Mouse (Mus musculus) hindbrain, embryonic 10.5 days (tissue): ENCODE data around the gene Samd8. TPM values are rescaled to one million over a fixed set of nuclear protein-coding genes. Genes with fewer than 3 reads are reported as not detected.

ENCODE experiments used
- DNase-seq: peaks from one replicate; pipeline ENCODE4 v3.0.0-alpha.2; 2017; ENCODE audit warnings: low spot score
- H3K27ac ChIP-seq: fragments of 300-500 bp; sonication (generic); 2 replicates; pipeline ENCODE4 v1.5.1; 2016; ENCODE audit warnings: mild to moderate bottlenecking, moderate library complexity
- H3K27me3 ChIP-seq: fragments of 300-500 bp; sonication (generic); 2 replicates; pipeline ENCODE4 v1.6.1; 2016; ENCODE audit warnings: mild to moderate bottlenecking; ENCODE audit not compliant: poor library complexity, insufficient read depth, severe bottlenecking
- H3K36me3 ChIP-seq: fragments of 300-500 bp; sonication (generic); 2 replicates; pipeline ENCODE4 v1.6.1; 2016; ENCODE audit warnings: mild to moderate bottlenecking, moderate library complexity
- H3K4me1 ChIP-seq: fragments of 300-500 bp; sonication (generic); replicated peaks from 2 replicates; pipeline ENCODE4 v1.6.1; 2016; ENCODE audit warnings: mild to moderate bottlenecking
- H3K4me3 ChIP-seq: fragments of 300-500 bp; sonication (generic); 2 replicates; pipeline ENCODE4 v1.5.1; 2016; ENCODE audit warnings: mild to moderate bottlenecking, moderate library complexity
- H3K9me3 ChIP-seq: fragments of 300-500 bp; sonication (generic); 2 replicates; pipeline ENCODE4 v1.6.1; 2016; ENCODE audit warnings: mild to moderate bottlenecking, moderate library complexity
- WGBS: fragments of 180-500 bp; shearing (Covaris S2); methylation state at CpG from one replicate; pipeline ENCODE4 v1.1.7; 2016; 5-methylcytosine and 5-hydroxymethylcytosine counted together
- polyA plus RNA-seq: library from polyadenylated mRNA; unstranded; fragments of >200 nt; fragmentation: Nextera tagmentation; extraction: Ambion mirVana; gene quantifications from 2 replicates; pipeline ENCODE4 v1.2.1, GENCODE M21; 2016

Gene Samd8
- polyA plus RNA-seq, 1 experiment from 2014 or later = 10.9 TPM

DNA sequence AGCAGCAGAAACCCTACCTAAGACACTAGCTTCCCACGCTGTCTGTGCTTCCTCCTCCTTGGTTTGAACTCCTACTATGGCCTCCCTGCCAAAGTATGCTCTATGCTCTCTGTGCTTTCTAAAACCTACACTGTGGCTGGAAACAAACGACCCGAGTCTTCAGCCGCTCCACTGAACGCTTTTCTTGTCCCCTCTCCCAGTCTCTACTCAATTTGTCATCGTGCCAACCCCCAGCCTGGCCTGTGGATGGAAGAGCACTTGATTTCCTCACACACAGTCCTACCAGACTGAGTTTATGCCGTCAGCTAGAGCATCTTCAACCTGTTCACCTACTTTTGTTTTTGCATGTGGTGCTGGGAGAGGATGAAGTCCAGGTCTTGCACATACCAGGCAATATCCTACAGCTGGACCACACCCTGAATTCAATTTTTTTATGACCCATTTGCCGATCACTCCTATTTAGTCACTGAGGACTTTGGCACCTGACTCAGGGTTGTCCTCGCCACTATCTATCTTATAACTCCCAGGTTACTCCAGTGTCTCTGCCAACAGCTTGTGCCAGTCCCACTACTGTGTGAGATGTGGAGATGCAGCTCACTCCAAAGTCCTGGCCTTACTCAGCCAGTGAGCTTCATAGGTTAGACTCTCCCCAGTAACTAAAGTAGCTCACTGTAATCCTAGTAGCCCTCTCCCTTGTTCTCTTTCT lies 75.6 kb downstream of the Samd8 start:
- Histone ChIP-seq H3K9me3 (no peaks in the 10 kb centered on the region), H3K27me3 (no peaks in the 10 kb centered on the region), H3K27ac (no peak overlapping the region), H3K4me1 (peaks cover 15% of the 10 kb centered on the region), H3K36me3 (no peaks in the 10 kb centered on the region), H3K4me3 (no peak overlapping the region)
- DNase-seq = no peak
- 85% methylated on average over 9 of the region's 9 CpGs for WGBS

GRCm38 (mm10) chr14:21830876-21831767 lies 80.8 kb downstream of the Samd8 start:
- peaks cover 35% of the 10 kb centered on the region for H3K4me1 ChIP-seq
- H3K9me3 ChIP-seq = no peaks in the 10 kb centered on the region
- WGBS = under 1% methylated on average over 72 of the region's 73 CpGs
- H3K27ac ChIP-seq = peak overlapping the region; percentile 100
- H3K36me3 ChIP-seq = peaks cover 34% of the 10 kb centered on the region
- DNase-seq = peak; percentile 95
- H3K4me3 ChIP-seq = peak overlapping the region; percentile 94
- no peaks in the 10 kb centered on the region for H3K27me3 ChIP-seq

DNA sequence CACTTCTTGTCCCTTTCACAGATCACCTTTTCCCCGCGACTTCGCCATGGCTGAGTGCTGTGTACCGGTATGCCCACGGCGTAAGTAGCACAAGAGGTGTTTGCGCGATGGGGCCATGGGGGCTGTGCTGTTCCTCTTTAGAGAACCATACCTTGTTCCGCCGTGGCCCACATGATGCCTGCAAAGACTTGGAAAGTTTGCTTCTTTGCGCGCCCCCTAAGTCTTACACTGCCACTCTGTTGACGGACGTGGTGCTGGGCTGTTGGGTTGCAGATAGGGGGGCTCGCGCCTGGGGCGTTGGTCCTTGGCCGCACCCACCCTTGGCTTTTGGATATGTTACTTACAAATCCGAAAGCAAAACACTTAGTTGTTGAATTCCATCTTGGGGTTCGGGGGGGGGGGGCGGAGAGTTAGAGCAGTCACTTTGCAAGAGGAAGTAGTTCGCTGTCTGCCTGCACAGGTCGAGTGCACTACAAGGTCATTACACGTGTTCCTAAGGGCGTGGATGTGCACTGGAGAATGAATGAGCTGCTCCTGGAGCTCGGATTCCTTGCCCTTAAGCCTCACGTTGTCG lies 81.6 kb downstream of the Samd8 start:
- Histone ChIP-seq H3K4me3 (peak overlapping the region; percentile 94), H3K36me3 (peaks cover 42% of the 10 kb centered on the region), H3K9me3 (no peaks in the 10 kb centered on the region), H3K27me3 (no peaks in the 10 kb centered on the region), H3K27ac (peak overlapping the region; percentile 100), H3K4me1 (peaks cover 35% of the 10 kb centered on the region)
- no peak for DNase-seq
- under 1% methylated on average over 28 of the region's 28 CpGs for WGBS

DNA sequence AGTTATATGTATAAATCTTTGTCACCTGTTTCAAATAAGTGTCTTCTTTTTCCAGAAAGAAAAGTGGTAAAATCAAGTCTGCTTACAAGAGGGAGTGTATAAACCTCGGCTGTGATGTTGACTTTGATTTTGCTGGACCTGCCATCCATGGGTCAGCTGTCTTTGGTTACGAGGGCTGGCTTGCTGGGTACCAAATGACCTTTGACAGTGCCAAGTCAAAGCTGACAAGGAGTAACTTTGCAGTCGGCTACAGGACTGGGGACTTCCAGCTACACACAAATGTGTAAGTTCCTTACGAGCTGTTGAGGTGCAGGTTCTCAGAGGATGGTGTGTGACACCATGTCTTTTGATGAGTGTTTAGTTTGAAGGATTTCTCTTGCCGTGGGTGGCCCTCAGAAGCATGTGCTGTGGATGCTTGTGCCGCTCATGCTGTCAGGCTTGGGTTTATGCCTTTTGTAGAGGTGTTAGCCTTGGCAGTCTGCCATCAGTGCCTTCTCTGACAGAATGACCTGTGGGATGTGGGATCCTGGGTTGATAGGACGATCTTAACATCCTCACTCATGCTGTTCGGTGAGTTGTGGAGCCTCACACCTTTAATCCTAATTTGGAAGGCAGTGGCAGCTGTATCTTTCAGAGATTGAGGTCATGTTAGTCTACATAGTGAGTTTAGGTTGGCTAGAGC lies 88.1 kb downstream of the Samd8 start:
- DNase-seq = no peak
- peaks cover 100% of the 10 kb centered on the region for H3K36me3 ChIP-seq

DNA sequence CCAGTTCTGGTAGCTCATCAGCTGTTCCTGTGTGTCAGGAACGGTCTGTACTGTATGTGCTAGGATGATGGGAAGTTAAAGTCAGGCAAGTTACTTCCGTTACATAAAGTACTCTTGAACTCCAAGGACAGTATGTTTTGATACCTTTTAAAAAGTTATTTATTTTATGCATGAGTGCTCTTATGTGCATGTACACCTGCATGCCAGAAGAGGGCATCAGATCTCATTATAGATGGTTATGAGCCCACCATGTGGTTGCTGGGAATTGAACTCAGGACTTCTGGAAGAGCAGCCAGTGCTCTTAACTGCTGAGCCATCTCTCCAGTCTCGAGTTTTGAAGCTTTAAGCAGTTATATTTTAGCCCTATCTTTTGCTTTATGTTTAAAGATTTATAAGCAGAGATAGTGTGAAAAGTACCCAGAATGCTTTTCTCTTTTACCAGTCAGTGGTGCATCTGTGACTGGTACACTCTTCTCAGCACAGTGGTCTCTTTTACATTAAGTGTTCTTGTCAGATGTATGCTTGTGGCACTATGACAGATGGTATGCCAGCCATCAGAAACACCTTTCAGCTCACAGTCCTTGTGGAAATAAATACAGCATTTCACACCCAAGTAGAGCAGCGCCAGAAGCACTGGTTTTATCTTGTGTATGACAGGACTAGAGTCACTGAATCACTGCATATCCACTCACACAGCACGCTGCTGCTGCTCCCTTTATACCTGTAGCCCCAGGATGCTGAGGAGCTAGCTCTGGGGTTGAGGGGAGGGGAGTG lies 91.7 kb downstream of the Samd8 start:
- no peak for DNase-seq
- 95% methylated on average over 5 of the region's 5 CpGs for WGBS

More for the DNA sequence above, 88.1 kb downstream of the Samd8 start:
- no peaks in the 10 kb centered on the region for H3K27me3 ChIP-seq
- H3K27ac ChIP-seq = no peak overlapping the region
- H3K9me3 ChIP-seq = no peaks in the 10 kb centered on the region
- H3K4me3 ChIP-seq = no peak overlapping the region
- peaks cover 8% of the 10 kb centered on the region for H3K4me1 ChIP-seq
- 88% methylated on average over 8 of the region's 8 CpGs for WGBS

GRCm38 (mm10) chr14:21843263-21843662 lies 92.9 kb downstream of the Samd8 start:
- DNase-seq = no peak

More for the DNA sequence above, 91.7 kb downstream of the Samd8 start:
- Histone ChIP-seq H3K27me3 (no peaks in the 10 kb centered on the region), H3K9me3 (no peaks in the 10 kb centered on the region), H3K4me3 (no peak overlapping the region), H3K4me1 (peaks cover 6% of the 10 kb centered on the region), H3K27ac (no peak overlapping the region), H3K36me3 (peaks cover 100% of the 10 kb centered on the region)

DNA sequence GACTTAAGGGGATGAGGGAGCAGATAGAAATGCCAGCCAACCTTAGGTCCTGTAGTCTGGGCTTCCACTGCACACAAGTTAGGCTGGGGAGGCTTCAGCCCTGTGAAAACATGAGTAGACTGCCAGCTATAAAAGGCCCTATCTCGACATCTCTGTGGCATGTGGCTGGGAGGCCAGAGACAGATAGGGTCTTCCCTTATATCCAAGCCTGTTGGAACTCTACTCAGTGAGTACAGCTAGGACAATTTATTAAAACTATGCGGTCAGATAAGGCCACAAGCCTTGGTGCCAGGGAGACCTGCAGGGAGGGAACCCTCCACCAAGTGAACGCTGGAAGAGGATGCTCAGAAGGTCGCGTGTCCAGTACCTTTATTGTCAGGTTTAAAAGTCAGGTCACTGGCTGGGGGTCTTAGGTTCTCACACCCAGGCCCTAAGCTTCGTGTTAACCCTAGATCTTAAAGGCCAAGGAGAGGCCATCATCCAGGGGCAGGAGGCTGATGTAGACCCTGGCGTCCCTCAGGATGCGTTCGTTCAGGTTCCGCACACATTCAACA lies 96.6 kb downstream of the Samd8 start:
- Histone ChIP-seq H3K4me1 (peaks cover 23% of the 10 kb centered on the region), H3K4me3 (peak overlapping the region; percentile 76), H3K27me3 (no peaks in the 10 kb centered on the region), H3K27ac (peak overlapping the region; percentile 89), H3K36me3 (peaks cover 51% of the 10 kb centered on the region), H3K9me3 (no peaks in the 10 kb centered on the region)
- DNase-seq = no peak
- 16% methylated on average over 10 of the region's 10 CpGs for WGBS

More at GRCm38 (mm10) chr14:21843263-21843662, 92.9 kb downstream of the Samd8 start:
- 88% methylated on average over 6 of the region's 6 CpGs for WGBS
- H3K4me3 ChIP-seq = no peak overlapping the region
- H3K36me3 ChIP-seq = peaks cover 87% of the 10 kb centered on the region
- no peak overlapping the region for H3K27ac ChIP-seq
- H3K4me1 ChIP-seq = peaks cover 19% of the 10 kb centered on the region
- no peaks in the 10 kb centered on the region for H3K27me3 ChIP-seq
- H3K9me3 ChIP-seq = no peaks in the 10 kb centered on the region

DNA sequence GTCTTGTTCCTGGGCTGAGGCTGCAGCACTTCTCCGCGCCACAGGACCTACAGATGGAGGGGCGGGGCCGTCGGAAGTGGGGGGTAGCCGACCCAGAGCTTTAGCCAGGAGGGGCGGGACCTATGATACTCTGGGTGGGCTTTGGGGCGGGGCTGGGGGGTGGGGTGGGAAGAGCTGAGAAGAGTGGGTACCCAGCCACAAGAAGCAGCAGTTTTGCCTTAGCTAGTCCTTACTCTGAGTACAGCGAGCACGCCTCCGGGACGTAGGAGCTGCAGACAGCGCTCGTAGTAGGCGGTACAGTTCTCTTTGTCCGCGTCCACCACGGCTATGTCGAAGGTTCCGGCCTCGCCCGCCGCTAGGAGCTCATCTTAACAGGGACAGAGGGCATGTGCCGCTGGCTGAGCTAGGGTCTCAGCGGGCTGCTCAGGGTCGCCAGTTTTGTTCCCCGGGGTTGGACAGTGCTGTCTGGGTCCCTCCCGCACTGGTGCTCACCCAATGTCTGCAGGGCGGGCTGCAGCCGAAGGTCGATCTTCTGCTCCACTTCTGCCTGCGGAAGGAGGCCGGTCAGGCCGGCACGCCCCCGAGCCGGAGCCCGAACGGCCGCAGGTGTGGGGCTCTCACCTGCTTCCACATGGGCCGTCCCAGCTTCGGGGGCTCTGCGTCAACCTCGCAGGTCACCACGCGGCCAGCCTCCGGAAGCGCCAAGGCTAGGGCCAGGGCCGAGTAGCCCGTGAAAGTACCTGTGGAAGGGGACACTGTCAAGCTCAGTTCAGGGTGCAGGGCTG lies 97.2 kb downstream of the Samd8 start:
- under 1% methylated on average over 50 of the region's 50 CpGs for WGBS
- Histone ChIP-seq H3K36me3 (peaks cover 44% of the 10 kb centered on the region), H3K4me1 (peaks cover 23% of the 10 kb centered on the region), H3K9me3 (no peaks in the 10 kb centered on the region), H3K27me3 (no peaks in the 10 kb centered on the region), H3K4me3 (peak overlapping the region; percentile 76), H3K27ac (peak overlapping the region; percentile 89)
- DNase-seq = peak; percentile 84

Other genes with a start within 250 kb of the Samd8 start
- gene Dupd1, start 36.0 kb upstream of the Samd8 start, polyA plus RNA-seq = 0.14 and 0.22 TPM in 2 replicates
- not detected in 2 replicates for gene Dusp13, start 650 bp downstream of the Samd8 start, polyA plus RNA-seq
- 293 and 296 TPM in 2 replicates for gene Vdac2, start 74.7 kb downstream of the Samd8 start, polyA plus RNA-seq
- gene Comtd1, start 98.4 kb downstream of the Samd8 start, polyA plus RNA-seq = 15.7 and 16.8 TPM in 2 replicates
- 12.3 and 20.0 TPM in 2 replicates for gene Zfp503, start 239.1 kb downstream of the Samd8 start, polyA plus RNA-seq